Mouse (Mus musculus) midbrain, embryonic 11.5 days (tissue): ENCODE measurements at regions not wholly inside any gene's neighbourhood (a gene's known extent, or its start where the extent isn't known, plus 50 kb on each side); places are given as distances from the start of the nearest gene placed in this dataset.

Experiments used
- ATAC-seq: fragments of 200-750 bp; cut with Nextera tagmentation; 2 replicates; pipeline ENCODE4 v1.8.0; 2017; ENCODE audit warnings: moderate TSS enrichment, moderate library complexity; ENCODE audit not compliant: low FRiP score
- DNase-seq: peaks from one replicate; pipeline ENCODE4 v3.0.0; 2015; ENCODE audit warnings: low spot score; ENCODE audit errors: missing footprints
- H3K27ac ChIP-seq: fragments of 300-500 bp; sonication (generic); 2 replicates; pipeline ENCODE4 v1.5.1; 2014; ENCODE audit warnings: low read depth, low read length
- H3K27me3 ChIP-seq: fragments of 300-500 bp; sonication (generic); 2 replicates; pipeline ENCODE4 v1.6.1; 2014; ENCODE audit warnings: mild to moderate bottlenecking, low read length, moderate library complexity, mixed read lengths; ENCODE audit not compliant: control insufficient read depth, insufficient read depth
- H3K36me3 ChIP-seq: fragments of 300-500 bp; sonication (generic); 2 replicates; pipeline ENCODE4 v1.6.1; 2014; ENCODE audit warnings: mild to moderate bottlenecking, low read length, moderate library complexity, mixed read lengths; ENCODE audit not compliant: control insufficient read depth, insufficient read depth
- H3K4me1 ChIP-seq: fragments of 300-500 bp; sonication (generic); 2 replicates; pipeline ENCODE4 v1.6.1; 2014; ENCODE audit warnings: low read length; ENCODE audit not compliant: control insufficient read depth, insufficient read depth
- H3K4me2 ChIP-seq: fragments of 300-500 bp; sonication (generic); 2 replicates; pipeline ENCODE4 v1.6.1; 2014; ENCODE audit warnings: mild to moderate bottlenecking, moderate library complexity
- H3K4me3 ChIP-seq: fragments of 300-500 bp; sonication (generic); 2 replicates; pipeline ENCODE4 v1.5.1; 2014; ENCODE audit warnings: low read depth, low read length
- H3K9ac ChIP-seq: fragments of 300-500 bp; sonication (generic); 2 replicates; pipeline ENCODE4 v1.6.1; 2014; ENCODE audit warnings: low read length
- H3K9me3 ChIP-seq: fragments of 300-500 bp; sonication (generic); 2 replicates; pipeline ENCODE4 v1.6.1; 2016; ENCODE audit warnings: low read length; ENCODE audit not compliant: control insufficient read depth
- WGBS: fragments of 180-500 bp; shearing (Covaris S2); extraction: QIAGEN DNeasy Blood & Tissue Kit; methylation state at CpG from one replicate; pipeline ENCODE4 v1.1.7; 2014; 5-methylcytosine and 5-hydroxymethylcytosine counted together

- Histone ChIP-seq H3K4me3 (no peak overlapping the region), H3K27ac (no peak overlapping the region), H3K36me3 (no peaks in the 10 kb centered on the region), H3K9ac (no peak overlapping the region), H3K27me3 (peaks cover 61% of the 10 kb centered on the region), H3K4me1 (peaks cover 14% of the 10 kb centered on the region), H3K9me3 (no peaks in the 10 kb centered on the region), H3K4me2 (no peak overlapping the region)
- ATAC-seq (no peak), DNase-seq (no peak)
- whole genome bisulfite sequencing: 93% methylated on average over 4 of the region's 4 CpGs
Measured at GRCm38 (mm10) chr16:29842071-29842470, 222.1 kb upstream of the Hes1 start.

- Histone ChIP-seq H3K4me2 (no peak overlapping the region), H3K9ac (no peak overlapping the region), H3K27ac (no peak overlapping the region), H3K9me3 (no peaks in the 10 kb centered on the region), H3K4me3 (no peak overlapping the region), H3K27me3 (peaks cover 59% of the 10 kb centered on the region), H3K4me1 (peaks cover 4% of the 10 kb centered on the region; the same call in 1 of the 2 replicates), H3K36me3 (no peaks in the 10 kb centered on the region)
- no peak for DNase-seq
- WGBS: 93% methylated on average over 7 of the region's 7 CpGs
- ATAC-seq: no peak
Measured at GRCm38 (mm10) chr16:29843490-29843889, 220.7 kb upstream of the Hes1 start.

- Histone ChIP-seq H3K36me3 (no peaks in the 10 kb centered on the region), H3K9me3 (no peaks in the 10 kb centered on the region), H3K4me2 (no peak overlapping the region), H3K4me3 (no peak overlapping the region), H3K27ac (no peak overlapping the region), H3K27me3 (peaks cover 50% of the 10 kb centered on the region), H3K9ac (no peak overlapping the region), H3K4me1 (peaks cover 4% of the 10 kb centered on the region; the same call in 1 of the 2 replicates)
- DNase-seq: peak; percentile 85
- no peak for ATAC-seq
- WGBS: 15% methylated on average over 11 of the region's 12 CpGs
Measured at GRCm38 (mm10) chr16:29844706-29845596, 219.2 kb upstream of the Hes1 start.

GRCm38 (mm10) chr16:29845597-29845986 is 218.6 kb upstream of the Hes1 start:
- H3K9me3 ChIP-seq: no peaks in the 10 kb centered on the region
- no peak overlapping the region for H3K9ac ChIP-seq
- H3K4me2 ChIP-seq: no peak overlapping the region
- no peak overlapping the region for H3K27ac ChIP-seq
- ATAC-seq (no peak), DNase-seq (no peak)
- peaks cover 4% of the 10 kb centered on the region; the same call in 1 of the 2 replicates for H3K4me1 ChIP-seq
- 43% methylated on average over 8 of the region's 8 CpGs for WGBS
- peaks cover 43% of the 10 kb centered on the region for H3K27me3 ChIP-seq
- H3K4me3 ChIP-seq: no peak overlapping the region
- no peaks in the 10 kb centered on the region for H3K36me3 ChIP-seq

- H3K27me3 ChIP-seq: peaks cover 32% of the 10 kb centered on the region
- WGBS: 48% methylated on average over 1 of the region's 1 CpGs
- ATAC-seq: no peak
Measured at GRCm38 (mm10) chr16:29847059-29847458, 217.1 kb upstream of the Hes1 start.

GRCm38 (mm10) chr16:29847734-29848133 is 216.4 kb upstream of the Hes1 start:
- peaks cover 26% of the 10 kb centered on the region for H3K27me3 ChIP-seq
- H3K9me3 ChIP-seq: no peaks in the 10 kb centered on the region
- no peak overlapping the region for H3K27ac ChIP-seq
- no peak overlapping the region for H3K4me2 ChIP-seq
- 84% methylated on average over 4 of the region's 4 CpGs for WGBS
- no peak for DNase-seq
- H3K36me3 ChIP-seq: no peaks in the 10 kb centered on the region
- ATAC-seq: no peak
- peaks cover 5% of the 10 kb centered on the region for H3K4me1 ChIP-seq
- H3K4me3 ChIP-seq: no peak overlapping the region
- H3K9ac ChIP-seq: no peak overlapping the region

More at GRCm38 (mm10) chr16:29847059-29847458, 217.1 kb upstream of the Hes1 start:
- H3K27ac ChIP-seq: no peak overlapping the region
- peaks cover 5% of the 10 kb centered on the region for H3K4me1 ChIP-seq
- H3K4me2 ChIP-seq: no peak overlapping the region
- H3K9ac ChIP-seq: no peak overlapping the region
- H3K36me3 ChIP-seq: no peaks in the 10 kb centered on the region
- H3K4me3 ChIP-seq: no peak overlapping the region
- DNase-seq: no peak
- H3K9me3 ChIP-seq: no peaks in the 10 kb centered on the region

- H3K4me2 ChIP-seq: no peak overlapping the region
- ATAC-seq (no peak), DNase-seq (no peak)
- H3K9ac ChIP-seq: no peak overlapping the region
- no peaks in the 10 kb centered on the region for H3K9me3 ChIP-seq
- WGBS: 81% methylated on average over 12 of the region's 12 CpGs
- H3K36me3 ChIP-seq: no peaks in the 10 kb centered on the region
- H3K27me3 ChIP-seq: peaks cover 18% of the 10 kb centered on the region
- H3K27ac ChIP-seq: no peak overlapping the region
- H3K4me1 ChIP-seq: peaks cover 5% of the 10 kb centered on the region
- H3K4me3 ChIP-seq: no peak overlapping the region
Measured at GRCm38 (mm10) chr16:29848527-29848926, 215.7 kb upstream of the Hes1 start.

GRCm38 (mm10) chr16:29849511-29849910 is 214.7 kb upstream of the Hes1 start:
- Histone ChIP-seq H3K27me3 (peaks cover 10% of the 10 kb centered on the region; the same call in 1 of the 2 replicates), H3K4me2 (no peak overlapping the region)
- WGBS: 82% methylated on average over 7 of the region's 7 CpGs

GRCm38 (mm10) chr16:29850616-29851015 is 213.6 kb upstream of the Hes1 start:
- H3K4me3 ChIP-seq: no peak overlapping the region
- no peaks in the 10 kb centered on the region for H3K36me3 ChIP-seq
- no peaks in the 10 kb centered on the region for H3K9me3 ChIP-seq
- peaks cover 2% of the 10 kb centered on the region; the same call in 1 of the 2 replicates for H3K4me1 ChIP-seq
- no peak overlapping the region for H3K27ac ChIP-seq
- H3K4me2 ChIP-seq: no peak overlapping the region
- no peak for ATAC-seq
- DNase-seq: no peak
- 39% methylated on average over 3 of the region's 3 CpGs for WGBS
- H3K27me3 ChIP-seq: peaks cover under 1% of the 10 kb centered on the region; the same call in 1 of the 2 replicates
- no peak overlapping the region for H3K9ac ChIP-seq

More at GRCm38 (mm10) chr16:29849511-29849910, 214.7 kb upstream of the Hes1 start:
- DNase-seq: no peak
- Histone ChIP-seq H3K4me3 (no peak overlapping the region), H3K9me3 (no peaks in the 10 kb centered on the region), H3K27ac (no peak overlapping the region), H3K9ac (no peak overlapping the region), H3K4me1 (peaks cover 5% of the 10 kb centered on the region), H3K36me3 (no peaks in the 10 kb centered on the region)
- no peak for ATAC-seq
